Mouse (Mus musculus): ENCODE measurements around the gene Gstp2. TPM values are rescaled to one million over a fixed set of nuclear protein-coding genes. Genes with fewer than 3 reads are reported as not detected.

Gene Gstp2
- polyA plus RNA-seq (2014; fragmentation: Illumina TruSeq; extraction: RNeasy Lipid Tissue Mini Kit (QIAGEN cat#74804); ENCODE audit: low read depth, low replicate concordance): 33.1 TPM

GRCm38 (mm10) chr19:4045966-4046865 is at the start of gene Gstp2:
TSS of gene Gstp2 (minus strand) at chr19:4046023.

GRCm38 (mm10) chr19:4081394-4081793 is 35.6 kb upstream of the Gstp2 start, which contains the start of gene Cabp2:
TSS of gene Cabp2 (plus strand) at chr19:4081578.

GRCm38 (mm10) chr19:4059069-4059740 is 13.4 kb upstream of the Gstp2 start, which contains the start of gene Gstp3:
TSS of gene Gstp3 (minus strand) at chr19:4059569.

GRCm38 (mm10) chr19:4037788-4038232 is 8.0 kb downstream of the Gstp2 start, which contains the start of gene Gstp1:
TSS of gene Gstp1 (minus strand) at chr19:4037985.

GRCm38 (mm10) chr19:4012432-4013022 is 33.3 kb downstream of the Gstp2 start, which contains the start of gene Ndufv1:
TSS of gene Ndufv1 (minus strand) at chr19:4012806.

GRCm38 (mm10) chr19:4003112-4003511 is 42.7 kb downstream of the Gstp2 start, which contains the start of gene Doc2g:
TSS of gene Doc2g (plus strand) at chr19:4003313.

GRCm38 (mm10) chr19:4000119-4000900 is 45.5 kb downstream of the Gstp2 start, which contains the start of the genes Nudt8 and Gm49405:
TSS of gene Nudt8 (plus strand) at chr19:4000580.
TSS of gene Gm49405 (plus strand) at chr19:4000626.

GRCm38 (mm10) chr19:3992416-3992815 is 53.4 kb downstream of the Gstp2 start, which contains the start of gene Tbx10:
TSS of gene Tbx10 (plus strand) at chr19:3992752.

Other genes starting within 250 kb of the Gstp2 start
- gene Chka, start 194.2 kb downstream of the Gstp2 start, polyA plus RNA-seq (2014; fragmentation: Illumina TruSeq; extraction: RNeasy Lipid Tissue Mini Kit (QIAGEN cat#74804); ENCODE audit: low read depth, low replicate concordance): 10.1 TPM
- 21.1 TPM for gene Tcirg1, start 138.9 kb downstream of the Gstp2 start, polyA plus RNA-seq (2014; fragmentation: Illumina TruSeq; extraction: RNeasy Lipid Tissue Mini Kit (QIAGEN cat#74804); ENCODE audit: low read depth, low replicate concordance)
- 561 TPM for gene Ndufs8, start 133.2 kb downstream of the Gstp2 start, polyA plus RNA-seq (2014; fragmentation: Illumina TruSeq; extraction: RNeasy Lipid Tissue Mini Kit (QIAGEN cat#74804); ENCODE audit: low read depth, low replicate concordance)
- 2.2 TPM for gene Aldh3b1, start 116.2 kb downstream of the Gstp2 start, polyA plus RNA-seq (2014; fragmentation: Illumina TruSeq; extraction: RNeasy Lipid Tissue Mini Kit (QIAGEN cat#74804); ENCODE audit: low read depth, low replicate concordance)
- 19.0 TPM for gene Unc93b1, start 110.8 kb downstream of the Gstp2 start, polyA plus RNA-seq (2014; fragmentation: Illumina TruSeq; extraction: RNeasy Lipid Tissue Mini Kit (QIAGEN cat#74804); ENCODE audit: low read depth, low replicate concordance)
- 2.3 TPM for gene Aldh3b3, start 87.4 kb downstream of the Gstp2 start, polyA plus RNA-seq (2014; fragmentation: Illumina TruSeq; extraction: RNeasy Lipid Tissue Mini Kit (QIAGEN cat#74804); ENCODE audit: low read depth, low replicate concordance)
- 0.37 TPM for gene Aldh3b2, start 73.7 kb downstream of the Gstp2 start, polyA plus RNA-seq (2014; fragmentation: Illumina TruSeq; extraction: RNeasy Lipid Tissue Mini Kit (QIAGEN cat#74804); ENCODE audit: low read depth, low replicate concordance)
- gene Acy3, start 59.5 kb downstream of the Gstp2 start, polyA plus RNA-seq (2014; fragmentation: Illumina TruSeq; extraction: RNeasy Lipid Tissue Mini Kit (QIAGEN cat#74804); ENCODE audit: low read depth, low replicate concordance): 51.1 TPM
- gene Tbx10, start 53.3 kb downstream of the Gstp2 start, polyA plus RNA-seq (2014; fragmentation: Illumina TruSeq; extraction: RNeasy Lipid Tissue Mini Kit (QIAGEN cat#74804); ENCODE audit: low read depth, low replicate concordance): not detected
- 167 TPM for gene Nudt8, start 45.4 kb downstream of the Gstp2 start, polyA plus RNA-seq (2014; fragmentation: Illumina TruSeq; extraction: RNeasy Lipid Tissue Mini Kit (QIAGEN cat#74804); ENCODE audit: low read depth, low replicate concordance)
- gene Gm49405, start 45.4 kb downstream of the Gstp2 start, polyA plus RNA-seq (2014; fragmentation: Illumina TruSeq; extraction: RNeasy Lipid Tissue Mini Kit (QIAGEN cat#74804); ENCODE audit: low read depth, low replicate concordance): 9.5 TPM
- 265 TPM for gene Doc2g, start 42.7 kb downstream of the Gstp2 start, polyA plus RNA-seq (2014; fragmentation: Illumina TruSeq; extraction: RNeasy Lipid Tissue Mini Kit (QIAGEN cat#74804); ENCODE audit: low read depth, low replicate concordance)
- 979 TPM for gene Ndufv1, start 33.2 kb downstream of the Gstp2 start, polyA plus RNA-seq (2014; fragmentation: Illumina TruSeq; extraction: RNeasy Lipid Tissue Mini Kit (QIAGEN cat#74804); ENCODE audit: low read depth, low replicate concordance)
- 343 TPM for gene Gstp1, start 8.0 kb downstream of the Gstp2 start, polyA plus RNA-seq (2014; fragmentation: Illumina TruSeq; extraction: RNeasy Lipid Tissue Mini Kit (QIAGEN cat#74804); ENCODE audit: low read depth, low replicate concordance)
- not detected for gene Gstp3, start 13.5 kb upstream of the Gstp2 start, polyA plus RNA-seq (2014; fragmentation: Illumina TruSeq; extraction: RNeasy Lipid Tissue Mini Kit (QIAGEN cat#74804); ENCODE audit: low read depth, low replicate concordance)
- gene Cabp2, start 35.6 kb upstream of the Gstp2 start, polyA plus RNA-seq (2014; fragmentation: Illumina TruSeq; extraction: RNeasy Lipid Tissue Mini Kit (QIAGEN cat#74804); ENCODE audit: low read depth, low replicate concordance): not detected
- 40.5 TPM for gene Cdk2ap2, start 51.2 kb upstream of the Gstp2 start, polyA plus RNA-seq (2014; fragmentation: Illumina TruSeq; extraction: RNeasy Lipid Tissue Mini Kit (QIAGEN cat#74804); ENCODE audit: low read depth, low replicate concordance)
- 21.9 TPM for gene Pitpnm1, start 54.0 kb upstream of the Gstp2 start, polyA plus RNA-seq (2014; fragmentation: Illumina TruSeq; extraction: RNeasy Lipid Tissue Mini Kit (QIAGEN cat#74804); ENCODE audit: low read depth, low replicate concordance)
- 71.4 TPM for gene Aip, start 79.8 kb upstream of the Gstp2 start, polyA plus RNA-seq (2014; fragmentation: Illumina TruSeq; extraction: RNeasy Lipid Tissue Mini Kit (QIAGEN cat#74804); ENCODE audit: low read depth, low replicate concordance)
- not detected for gene Gpr152, start 93.8 kb upstream of the Gstp2 start, polyA plus RNA-seq (2014; fragmentation: Illumina TruSeq; extraction: RNeasy Lipid Tissue Mini Kit (QIAGEN cat#74804); ENCODE audit: low read depth, low replicate concordance)
- gene Cabp4, start 98.0 kb upstream of the Gstp2 start, polyA plus RNA-seq (2014; fragmentation: Illumina TruSeq; extraction: RNeasy Lipid Tissue Mini Kit (QIAGEN cat#74804); ENCODE audit: low read depth, low replicate concordance): not detected
- 54.9 TPM for gene Coro1b, start 102.6 kb upstream of the Gstp2 start, polyA plus RNA-seq (2014; fragmentation: Illumina TruSeq; extraction: RNeasy Lipid Tissue Mini Kit (QIAGEN cat#74804); ENCODE audit: low read depth, low replicate concordance)
- 1.1 TPM for gene Ptprcap, start 107.6 kb upstream of the Gstp2 start, polyA plus RNA-seq (2014; fragmentation: Illumina TruSeq; extraction: RNeasy Lipid Tissue Mini Kit (QIAGEN cat#74804); ENCODE audit: low read depth, low replicate concordance)
- 26.9 TPM for gene Rps6kb2, start 117.3 kb upstream of the Gstp2 start, polyA plus RNA-seq (2014; fragmentation: Illumina TruSeq; extraction: RNeasy Lipid Tissue Mini Kit (QIAGEN cat#74804); ENCODE audit: low read depth, low replicate concordance)
- gene Carns1, start 129.5 kb upstream of the Gstp2 start, polyA plus RNA-seq (2014; fragmentation: Illumina TruSeq; extraction: RNeasy Lipid Tissue Mini Kit (QIAGEN cat#74804); ENCODE audit: low read depth, low replicate concordance): 49.6 TPM
- gene Tbc1d10c, start 145.3 kb upstream of the Gstp2 start, polyA plus RNA-seq (2014; fragmentation: Illumina TruSeq; extraction: RNeasy Lipid Tissue Mini Kit (QIAGEN cat#74804); ENCODE audit: low read depth, low replicate concordance): 22.6 TPM
- 318 TPM for gene Ppp1ca, start 146.0 kb upstream of the Gstp2 start, polyA plus RNA-seq (2014; fragmentation: Illumina TruSeq; extraction: RNeasy Lipid Tissue Mini Kit (QIAGEN cat#74804); ENCODE audit: low read depth, low replicate concordance)
- gene Rad9a, start 155.6 kb upstream of the Gstp2 start, polyA plus RNA-seq (2014; fragmentation: Illumina TruSeq; extraction: RNeasy Lipid Tissue Mini Kit (QIAGEN cat#74804); ENCODE audit: low read depth, low replicate concordance): 6.4 TPM
- gene Clcf1, start 168.2 kb upstream of the Gstp2 start, polyA plus RNA-seq (2014; fragmentation: Illumina TruSeq; extraction: RNeasy Lipid Tissue Mini Kit (QIAGEN cat#74804); ENCODE audit: low read depth, low replicate concordance): 3.0 TPM
- gene AC109138.7, start 168.3 kb upstream of the Gstp2 start, polyA plus RNA-seq (2014; fragmentation: Illumina TruSeq; extraction: RNeasy Lipid Tissue Mini Kit (QIAGEN cat#74804); ENCODE audit: low read depth, low replicate concordance): not detected
- 21.7 TPM for gene Pold4, start 185.9 kb upstream of the Gstp2 start, polyA plus RNA-seq (2014; fragmentation: Illumina TruSeq; extraction: RNeasy Lipid Tissue Mini Kit (QIAGEN cat#74804); ENCODE audit: low read depth, low replicate concordance)
- gene Ssh3, start 223.2 kb upstream of the Gstp2 start, polyA plus RNA-seq (2014; fragmentation: Illumina TruSeq; extraction: RNeasy Lipid Tissue Mini Kit (QIAGEN cat#74804); ENCODE audit: low read depth, low replicate concordance): 11.7 TPM
- 0.97 TPM for gene Ankrd13d, start 237.1 kb upstream of the Gstp2 start, polyA plus RNA-seq (2014; fragmentation: Illumina TruSeq; extraction: RNeasy Lipid Tissue Mini Kit (QIAGEN cat#74804); ENCODE audit: low read depth, low replicate concordance)

Data from heart, adult 10 weeks (tissue).